Mouse (Mus musculus) heart, adult 11 months (tissue): ENCODE measurements at regions not wholly inside any gene's neighbourhood (a gene's known extent, or its start where the extent isn't known, plus 50 kb on each side); places are given as distances from the start of the nearest gene placed in this dataset.
"Not testable (repeated sequence)": the region's sequence is repeated elsewhere in the genome, so short reads cannot be mapped to it uniquely, and the experiment has no call there.

Experiments used
- DNase-seq: peaks from one replicate; pipeline ENCODE4 v3.0.0; 2022

GRCm38 (mm10) chr6:69932297-69932696, 859.7 kb downstream of the Rpia start:
- DNase-seq, result no peak

- no peak for DNase-seq
Measured at GRCm38 (mm10) chr6:69914781-69915180, 877.3 kb downstream of the Rpia start.

GRCm38 (mm10) chr6:69879286-69879685, 912.7 kb downstream of the Rpia start:
- no peak for DNase-seq

DNA sequence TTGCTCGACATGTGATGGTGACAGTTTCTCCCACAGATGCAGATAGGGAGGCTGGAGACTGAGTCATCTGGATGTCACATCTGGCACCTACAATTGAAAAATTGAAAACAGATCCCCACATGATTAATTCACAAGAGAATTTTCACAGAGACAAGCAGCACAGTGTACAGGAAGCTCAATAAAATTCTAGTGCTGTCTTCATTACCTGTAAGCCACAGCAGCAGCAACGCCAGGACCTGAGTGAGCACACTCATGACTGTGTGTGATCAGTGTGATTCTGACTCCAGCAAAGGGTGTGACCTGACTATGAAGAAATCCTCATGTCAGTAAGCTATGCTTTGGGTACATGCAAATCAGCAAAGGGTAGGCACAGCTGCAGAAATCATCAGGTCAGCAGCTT, 933.4 kb downstream of the Rpia start:
- peak; percentile 68 for DNase-seq

- not testable (repeated sequence) for DNase-seq
Measured at GRCm38 (mm10) chr6:69828640-69829039, 963.4 kb downstream of the Rpia start.

- not testable (repeated sequence) for DNase-seq
Measured at GRCm38 (mm10) chr6:69814972-69815371, 977.1 kb downstream of the Rpia start.

GRCm38 (mm10) chr6:69814373-69814772, 977.7 kb downstream of the Rpia start:
- DNase-seq, result not testable (repeated sequence)

GRCm38 (mm10) chr6:69780330-69780729, 1011.7 kb downstream of the Rpia start:
- not testable (repeated sequence) for DNase-seq

- DNase-seq, result not testable (repeated sequence)
Measured at GRCm38 (mm10) chr6:69777322-69777721, 1014.7 kb downstream of the Rpia start.

DNA sequence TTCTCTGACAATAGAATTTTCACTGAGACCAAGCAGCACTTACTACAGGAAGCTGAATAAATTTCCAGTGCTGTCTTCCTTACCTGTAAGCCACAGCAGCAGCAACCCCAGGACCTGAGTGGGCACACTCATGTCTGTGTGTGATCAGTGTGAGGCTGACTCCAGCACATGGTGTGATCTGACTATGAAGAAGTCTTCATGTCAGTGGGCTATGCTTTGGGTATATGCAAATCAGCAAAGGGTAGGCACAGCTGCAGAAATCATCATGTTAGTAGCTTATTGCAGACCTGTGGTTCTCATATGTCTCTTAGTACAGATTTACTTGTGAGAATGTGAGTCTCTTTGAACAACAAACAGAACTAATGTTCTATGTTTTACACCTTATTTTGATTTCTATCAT, 1027.2 kb downstream of the Rpia start:
- no peak for DNase-seq

GRCm38 (mm10) chr6:69758618-69759017, 1033.4 kb downstream of the Rpia start:
- no peak for DNase-seq

GRCm38 (mm10) chr6:69739002-69739625, 1052.9 kb downstream of the Rpia start:
- DNase-seq, result no peak

- DNase-seq, result not testable (repeated sequence)
Measured at GRCm38 (mm10) chr6:69732866-69733265, 1059.2 kb downstream of the Rpia start.

DNA sequence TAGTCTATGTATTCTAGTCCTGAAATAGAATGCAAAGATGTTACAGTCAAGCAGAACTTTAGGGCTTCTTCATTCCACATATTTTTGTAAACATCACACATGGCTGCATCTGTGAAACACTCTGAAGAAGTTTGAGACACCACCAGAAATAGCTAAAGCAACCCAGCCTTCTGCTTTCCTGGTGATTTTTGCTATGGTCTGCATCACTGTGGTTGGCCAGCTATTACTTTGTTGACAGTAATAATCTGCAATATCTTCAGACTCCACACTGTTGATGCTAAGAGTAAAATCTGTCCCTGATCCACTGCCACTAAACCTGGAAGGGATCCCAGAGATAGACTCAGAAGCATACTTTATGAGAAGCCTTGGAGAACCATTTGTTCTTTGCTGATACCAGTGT, 1065.7 kb downstream of the Rpia start:
- no peak for DNase-seq

GRCm38 (mm10) chr6:69702813-69703212, 1089.2 kb downstream of the Rpia start:
- not testable (repeated sequence) for DNase-seq

DNA sequence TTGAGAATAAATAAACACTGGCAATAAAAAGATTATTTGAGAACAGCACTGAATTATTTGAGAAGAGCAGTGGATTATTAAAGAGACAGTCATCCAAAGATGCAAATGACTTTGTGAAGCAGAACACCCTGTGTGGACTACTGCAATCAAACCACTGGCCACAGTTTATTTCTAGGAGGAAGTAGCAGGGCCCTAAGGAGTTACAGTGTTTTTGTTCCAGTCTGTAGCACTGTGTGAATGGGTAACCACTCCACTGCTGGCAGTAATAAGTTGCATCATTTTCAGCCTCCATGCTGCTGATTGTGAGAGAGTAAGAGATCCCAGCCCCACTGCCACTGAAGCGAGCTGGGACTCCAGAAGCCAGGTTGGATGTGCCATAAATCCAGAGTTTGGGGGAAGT, 1110.9 kb downstream of the Rpia start:
- no peak for DNase-seq

- not testable (repeated sequence) for DNase-seq
Measured at GRCm38 (mm10) chr6:69662426-69662825, 1129.6 kb downstream of the Rpia start.
